Mouse (Mus musculus) adrenal gland, postnatal 14 days (tissue): ENCODE results near the gene Tulp2. TPM values are rescaled to one million over a fixed set of nuclear protein-coding genes. Genes with fewer than 3 reads are reported as not detected.
"Not testable (repeated sequence)": the region's sequence is repeated elsewhere in the genome, so short reads cannot be mapped to it uniquely, and the experiment has no call there.

Experiments used
- DNase-seq: peaks from one replicate; pipeline ENCODE4 v3.0.0; 2021; ENCODE audit warnings: mixed read lengths
- total RNA-seq: library from RNA; stranded (reverse); gene quantifications from 2 replicates; pipeline ENCODE4 v1.2.3, GENCODE M21; 2021

Gene Tulp2
- total RNA-seq, 1 experiment from 2014 or later = 1.1 TPM

- DNase-seq = peak; percentile 98
These were observed 22.0 kb upstream of the Tulp2 start, which contains the start of gene Ftl1 for GRCm38 (mm10) chr7:45459564-45460140. TSS of gene Ftl1 (minus strand) at chr7:45459884.

- DNase-seq = no peak
These were observed 21.3 kb upstream of the Tulp2 start for GRCm38 (mm10) chr7:45460377-45460776.

DNA sequence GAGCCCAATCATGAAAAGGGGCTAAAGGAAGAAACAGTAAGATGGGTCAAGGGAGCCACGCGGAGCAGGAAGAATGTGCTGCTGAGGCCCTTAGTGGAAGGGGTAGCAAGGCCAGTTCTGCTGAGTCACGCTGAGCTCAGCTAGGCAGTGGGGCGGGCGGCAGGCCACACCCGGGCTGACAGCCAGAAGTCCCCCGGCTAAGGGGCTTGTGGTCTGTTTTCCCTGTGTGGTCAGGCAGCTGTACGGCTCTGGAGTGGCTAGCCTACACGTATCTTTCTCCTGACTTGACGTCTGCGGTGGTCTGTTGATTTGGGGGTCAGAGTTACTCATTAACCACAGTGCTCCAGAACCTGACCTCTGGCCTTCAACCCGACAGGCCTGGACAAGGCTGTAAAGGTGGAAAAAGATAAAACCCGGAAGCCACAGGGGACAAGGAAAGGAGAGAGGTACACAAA lies 20.8 kb upstream of the Tulp2 start:
- peak; percentile 82 for DNase-seq

DNA sequence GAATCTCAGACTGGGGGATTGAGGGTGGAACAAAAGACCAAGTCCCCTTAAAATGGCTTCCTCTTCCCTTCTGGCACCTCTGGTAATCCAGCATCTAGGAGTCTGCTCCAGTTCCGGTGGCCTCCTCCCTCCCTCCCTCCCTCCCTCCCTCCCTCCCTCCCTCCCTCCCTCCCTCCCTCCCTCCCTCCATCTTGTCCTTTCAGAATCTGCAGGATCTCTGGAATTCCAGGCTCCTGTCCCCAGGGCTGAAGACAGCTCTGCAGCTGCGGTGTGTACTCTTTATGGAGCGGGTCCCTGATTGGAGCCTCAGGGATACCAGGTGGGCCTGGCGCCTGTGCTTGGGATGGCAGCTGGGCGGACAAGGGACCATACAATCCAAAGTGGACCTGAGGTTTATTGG lies 20.4 kb upstream of the Tulp2 start:
- no peak for DNase-seq

DNA sequence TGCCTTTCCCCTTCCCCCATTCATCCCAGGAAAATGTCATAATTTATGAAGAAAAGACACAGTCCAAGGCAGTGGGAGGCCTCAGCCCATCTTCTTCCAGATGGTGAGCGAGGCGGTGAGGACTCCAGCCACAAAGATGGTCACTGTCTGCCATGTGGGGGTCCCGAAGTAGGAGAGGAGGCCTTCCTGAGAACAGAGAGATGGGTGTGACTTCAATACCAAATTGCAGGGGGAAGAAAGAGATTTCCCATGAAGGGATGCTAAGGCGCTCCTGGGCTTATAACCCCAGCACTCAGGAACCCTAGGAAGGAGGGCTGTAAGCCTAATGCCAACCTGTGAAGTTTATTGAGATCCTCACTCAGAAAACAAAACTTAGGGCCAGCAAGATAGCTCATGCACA lies 19.9 kb upstream of the Tulp2 start:
- DNase-seq = no peak

DNA sequence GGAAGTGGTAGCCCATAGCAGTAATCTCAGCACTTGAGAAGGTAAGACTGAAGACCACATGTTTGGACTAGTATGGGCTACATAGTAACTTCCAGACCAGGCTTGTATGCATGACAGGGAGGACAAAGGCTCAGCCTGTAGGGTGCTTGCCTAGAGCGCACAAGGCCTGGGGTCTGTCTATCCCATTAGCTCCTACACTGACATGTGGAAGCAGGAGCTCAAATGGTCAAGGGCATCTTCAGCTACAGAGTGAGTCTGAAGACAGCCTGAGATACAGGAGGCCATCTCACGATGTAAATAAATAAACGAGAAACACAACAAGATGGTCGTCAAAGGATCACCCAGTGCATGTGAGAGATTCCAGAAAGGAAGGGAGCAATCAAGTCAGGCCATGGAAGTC lies 19.4 kb upstream of the Tulp2 start:
- DNase-seq = no peak

DNA sequence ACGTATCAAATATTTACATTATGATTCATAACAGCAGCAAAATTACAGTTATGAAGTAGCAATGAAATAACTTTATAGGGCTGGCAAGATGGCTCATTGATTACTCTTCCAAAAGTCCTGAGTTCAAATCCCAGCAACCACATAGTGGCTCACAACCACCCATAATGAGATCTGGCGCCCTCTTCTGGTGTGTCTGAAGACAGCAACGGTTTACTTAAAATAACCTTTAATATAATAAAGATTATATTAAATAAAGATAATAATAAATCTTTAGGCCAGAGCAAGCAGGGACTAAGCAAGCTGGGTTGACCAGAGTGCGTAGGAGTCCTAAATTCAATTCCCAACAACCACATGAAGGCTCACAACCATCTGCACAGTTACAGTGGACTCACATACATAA lies 18.8 kb upstream of the Tulp2 start:
- not testable (repeated sequence) for DNase-seq

DNA sequence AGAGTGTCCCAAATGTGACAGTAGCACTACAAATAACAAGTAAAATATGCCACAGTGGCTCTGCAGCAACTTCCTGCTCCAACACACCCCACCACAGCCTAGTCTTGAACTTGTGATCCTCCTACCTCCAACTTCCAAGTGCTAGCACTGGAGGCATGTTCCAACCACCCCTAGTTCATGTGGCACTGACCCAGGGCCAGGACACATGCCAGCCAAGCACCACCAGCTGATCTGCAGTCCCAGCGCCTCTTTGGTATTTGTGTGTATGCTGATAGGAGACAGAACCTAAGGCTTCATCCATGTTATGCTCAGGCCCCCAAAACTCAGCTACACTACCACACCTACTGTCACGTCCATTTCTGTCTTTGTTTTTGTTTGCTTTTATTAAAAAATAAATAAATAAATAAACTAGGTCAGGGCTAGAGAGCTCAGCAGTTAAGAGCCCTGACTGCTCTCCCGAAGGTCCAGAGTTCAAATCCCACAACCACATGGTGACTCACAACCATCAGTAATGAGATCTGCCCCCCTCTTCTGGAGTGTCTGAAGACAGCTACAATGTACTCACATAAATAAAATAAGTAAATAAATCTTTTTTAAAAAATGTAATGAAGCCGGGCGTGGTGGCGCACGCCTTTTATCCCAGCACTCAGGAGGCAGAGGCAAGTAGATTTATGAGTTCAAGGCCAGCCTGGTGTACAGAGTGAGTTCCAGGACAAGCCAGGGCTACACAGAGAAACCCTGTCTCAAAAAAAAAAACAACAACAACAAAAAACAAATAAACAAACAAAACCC lies 17.5 kb upstream of the Tulp2 start:
- DNase-seq = no peak

- no peak for DNase-seq
These were observed 16.6 kb upstream of the Tulp2 start for GRCm38 (mm10) chr7:45465112-45465511.

- DNase-seq = no peak
These were observed 16.1 kb upstream of the Tulp2 start for GRCm38 (mm10) chr7:45465549-45465948.

GRCm38 (mm10) chr7:45466283-45467089 lies 15.2 kb upstream of the Tulp2 start, which contains the start of gene Bax:
TSS of gene Bax (minus strand) at chr7:45466898.
- DNase-seq = peak; percentile 97

GRCm38 (mm10) chr7:45467090-45467670 lies 14.5 kb upstream of the Tulp2 start:
- no peak for DNase-seq

- peak; percentile 77 for DNase-seq
These were observed 10.8 kb upstream of the Tulp2 start for GRCm38 (mm10) chr7:45470869-45471268.

DNA sequence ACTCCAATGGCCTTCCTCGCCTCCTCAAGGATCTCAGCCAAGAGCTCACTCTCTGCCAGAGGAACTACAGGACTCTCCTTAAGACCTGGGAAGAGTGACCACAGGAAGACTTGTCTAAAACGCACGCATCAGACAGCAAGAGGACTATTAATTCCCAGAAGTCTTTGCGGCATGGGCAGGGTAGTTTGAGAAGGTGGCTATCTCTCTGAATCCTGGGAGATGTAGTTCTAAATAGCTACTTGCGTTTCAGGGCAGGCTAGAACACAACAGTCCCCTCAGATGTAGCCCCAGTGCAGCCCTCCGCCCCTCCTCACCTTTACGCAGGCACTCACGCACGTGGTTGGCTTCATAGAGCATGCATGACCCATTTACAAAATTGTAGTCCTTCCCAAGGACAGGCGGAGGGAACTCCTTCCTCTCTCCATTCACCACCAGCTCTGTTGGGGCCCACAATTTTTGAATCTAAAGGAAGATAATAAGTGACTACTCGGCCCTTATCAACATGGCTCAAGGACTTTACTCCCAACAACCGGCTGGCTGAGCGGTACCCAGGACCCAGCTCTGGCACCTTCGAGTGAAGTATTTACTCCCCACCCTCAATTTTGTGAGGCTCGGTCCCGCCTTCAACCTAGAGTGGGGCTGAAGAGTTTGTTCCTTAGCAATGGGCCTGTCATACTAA lies 6.2 kb upstream of the Tulp2 start:
- peak; percentile 53 for DNase-seq

GRCm38 (mm10) chr7:45476453-45476852 lies 5.2 kb upstream of the Tulp2 start:
- DNase-seq = no peak

DNA sequence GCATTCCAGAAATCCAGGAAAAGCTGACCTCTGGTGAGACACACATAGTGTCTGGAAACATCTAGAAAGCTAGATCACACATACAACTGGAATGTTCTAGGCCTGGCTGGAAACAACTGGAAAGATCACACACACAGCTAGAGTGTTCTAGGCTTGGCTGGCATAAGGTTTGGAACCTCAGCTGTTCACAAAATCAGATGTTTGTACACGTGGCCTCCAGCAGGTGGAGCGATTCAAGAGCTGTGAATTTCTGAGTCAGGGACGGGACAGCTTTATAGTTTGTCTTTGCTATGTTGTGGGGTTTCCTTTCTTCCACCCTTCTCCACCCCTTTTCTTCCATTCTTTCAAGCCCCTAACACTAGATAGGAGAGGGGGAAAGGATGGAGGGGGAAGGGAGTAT lies 4.7 kb upstream of the Tulp2 start:
- peak; percentile 75 for DNase-seq

GRCm38 (mm10) chr7:45478774-45479173 lies 2.9 kb upstream of the Tulp2 start:
- no peak for DNase-seq

GRCm38 (mm10) chr7:45480310-45480709 lies 1.4 kb upstream of the Tulp2 start:
- not testable (repeated sequence) for DNase-seq

DNA sequence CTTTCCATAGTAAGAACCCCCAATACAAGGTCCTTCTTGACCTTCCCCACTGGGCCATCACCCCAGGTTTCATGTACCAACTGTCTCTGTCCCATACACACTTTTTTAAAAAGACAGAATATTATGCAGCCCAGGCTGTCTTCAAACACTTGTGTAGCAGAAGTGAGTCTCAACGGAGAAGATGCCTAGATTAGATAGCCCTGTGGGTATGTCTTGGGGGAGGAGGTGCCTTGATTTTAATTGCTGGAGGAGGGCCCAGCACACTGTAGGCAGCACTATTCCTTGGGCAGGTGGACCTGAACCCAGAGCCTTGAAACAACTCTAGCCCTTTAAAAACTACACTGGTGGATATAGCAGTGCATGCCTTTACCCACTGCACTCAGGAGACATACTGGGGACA lies 489 bp downstream of the Tulp2 start:
- no peak for DNase-seq

GRCm38 (mm10) chr7:45484985-45485384 lies 3.3 kb downstream of the Tulp2 start:
- not testable (repeated sequence) for DNase-seq

DNA sequence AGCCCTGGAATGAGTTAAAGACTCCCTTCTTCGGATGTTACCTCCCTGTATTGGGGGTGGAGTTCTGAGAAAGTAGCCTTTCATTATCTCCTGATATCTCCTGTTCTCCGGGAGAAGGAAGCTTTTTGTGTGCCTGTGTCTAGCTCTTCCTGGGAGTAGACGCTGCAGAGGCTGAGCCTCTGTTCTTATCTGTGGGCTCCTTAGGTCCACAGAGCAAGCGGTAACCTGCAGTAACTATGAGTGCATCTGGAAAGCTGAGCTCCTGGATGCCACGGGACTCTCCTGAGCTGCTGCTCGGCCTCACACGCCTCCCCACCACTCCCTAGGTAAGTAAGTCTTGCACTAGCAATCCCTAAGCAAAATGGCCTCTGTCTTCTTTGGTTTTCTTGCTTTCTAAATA lies 4.5 kb downstream of the Tulp2 start:
- no peak for DNase-seq
